Mouse (Mus musculus) cerebellum, adult (tissue): ENCODE measurements around the gene Nudt9.

Source experiments
- ATAC-seq: cut with Nextera tagmentation; 2 replicates; pipeline ENCODE4 v1.9.2; 2017; ENCODE audit warnings: mild to moderate bottlenecking, moderate library complexity, mixed read lengths; ENCODE audit not compliant: insufficient number of reproducible peaks, low FRiP score, low TSS enrichment

Nudt9 gene

GRCm38 (mm10) chr5:104072272-104072886, 26.3 kb downstream of the Nudt9 start:
- no peak for ATAC-seq

DNA sequence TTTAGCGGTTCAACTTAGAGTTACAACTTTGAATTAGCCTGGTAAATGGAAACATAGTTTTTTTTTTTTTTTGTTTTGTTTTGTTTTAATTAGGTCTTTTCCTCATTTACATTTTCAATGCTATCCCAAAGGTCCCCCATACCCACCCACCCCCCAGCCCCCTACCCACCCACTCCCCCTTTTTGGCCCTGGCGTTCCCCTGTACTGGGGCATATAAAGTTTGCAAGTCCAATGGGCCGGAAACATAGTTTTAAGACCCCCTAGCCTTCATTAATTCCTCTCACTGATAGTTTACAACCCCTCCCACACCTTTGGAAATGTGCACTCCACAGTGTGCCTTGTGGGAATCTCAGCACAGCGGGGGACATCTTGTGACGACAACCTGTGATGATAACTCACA, 27.5 kb downstream of the Nudt9 start:
- ATAC-seq, result no peak

GRCm38 (mm10) chr5:104074388-104074787, 28.3 kb downstream of the Nudt9 start:
- peak; percentile 56; the same call in 1 of the 2 replicates for ATAC-seq

DNA sequence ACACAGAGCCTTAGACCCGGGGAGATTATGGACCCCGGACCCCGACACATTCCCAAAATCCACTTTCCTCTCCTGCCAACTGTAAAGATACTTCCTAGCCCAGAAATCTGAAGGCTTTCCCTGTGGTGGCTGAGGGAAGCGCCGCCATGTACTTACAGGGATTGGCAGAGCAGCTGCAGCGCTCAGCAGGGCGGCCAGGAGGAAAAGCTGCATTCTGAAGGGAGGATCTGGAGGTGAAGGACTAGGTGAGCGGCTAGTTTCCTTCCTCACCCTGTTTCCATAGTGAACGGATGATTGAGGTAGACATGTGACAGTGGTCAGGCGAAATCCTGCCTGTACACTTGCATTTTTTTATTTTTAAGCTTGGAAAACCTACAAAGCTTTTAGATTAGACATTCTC, 30.3 kb downstream of the Nudt9 start:
- ATAC-seq, result no peak

DNA sequence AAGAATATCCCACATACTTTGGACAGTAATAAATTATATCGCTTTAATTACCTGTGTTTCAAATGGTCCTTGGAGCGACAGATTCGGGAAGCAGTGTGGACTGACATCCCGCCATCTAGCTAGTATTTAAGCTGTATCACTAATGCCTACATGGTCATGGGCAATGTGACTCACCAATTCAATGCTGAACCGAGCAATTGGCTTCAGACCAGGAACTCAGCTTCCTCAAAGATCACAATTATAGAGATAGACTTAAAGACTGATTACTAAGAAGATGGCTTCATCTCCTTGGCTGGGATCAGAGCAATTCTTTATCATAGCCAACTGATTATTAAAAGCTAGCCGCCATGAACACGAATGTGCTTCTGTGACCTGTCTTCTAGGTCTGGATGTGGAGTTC, 31.4 kb downstream of the Nudt9 start, which contains the start of gene Gm17660:
Gene Gm17660 (minus strand): TSS at position 101 of the 400 bp plus-strand sequence.
- no peak for ATAC-seq

DNA sequence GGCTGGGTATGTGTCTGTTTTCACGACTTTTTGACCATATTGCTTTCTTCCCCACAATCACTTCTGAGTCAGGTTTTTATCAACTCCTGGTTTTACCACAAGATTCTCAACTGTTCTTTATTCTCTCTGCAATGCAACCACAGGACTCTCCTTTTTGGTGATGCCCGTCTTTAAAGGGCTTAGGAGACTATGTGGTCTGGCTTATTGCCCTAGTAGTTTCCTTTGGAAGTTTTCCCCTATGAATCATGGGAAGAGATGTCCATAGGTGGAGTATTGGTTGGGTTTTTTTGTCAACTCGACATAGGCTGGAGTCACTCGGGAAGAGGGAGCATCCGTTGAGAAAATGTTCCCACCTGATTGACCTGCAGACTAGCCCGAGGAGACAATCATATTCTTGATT, 34.6 kb downstream of the Nudt9 start:
- no peak for ATAC-seq

GRCm38 (mm10) chr5:104085366-104085765, 39.3 kb downstream of the Nudt9 start:
- no peak for ATAC-seq

GRCm38 (mm10) chr5:104089751-104090150, 43.6 kb downstream of the Nudt9 start:
- no peak for ATAC-seq

- ATAC-seq, result no peak
These were observed 49.4 kb downstream of the Nudt9 start for GRCm38 (mm10) chr5:104095416-104096077.

DNA sequence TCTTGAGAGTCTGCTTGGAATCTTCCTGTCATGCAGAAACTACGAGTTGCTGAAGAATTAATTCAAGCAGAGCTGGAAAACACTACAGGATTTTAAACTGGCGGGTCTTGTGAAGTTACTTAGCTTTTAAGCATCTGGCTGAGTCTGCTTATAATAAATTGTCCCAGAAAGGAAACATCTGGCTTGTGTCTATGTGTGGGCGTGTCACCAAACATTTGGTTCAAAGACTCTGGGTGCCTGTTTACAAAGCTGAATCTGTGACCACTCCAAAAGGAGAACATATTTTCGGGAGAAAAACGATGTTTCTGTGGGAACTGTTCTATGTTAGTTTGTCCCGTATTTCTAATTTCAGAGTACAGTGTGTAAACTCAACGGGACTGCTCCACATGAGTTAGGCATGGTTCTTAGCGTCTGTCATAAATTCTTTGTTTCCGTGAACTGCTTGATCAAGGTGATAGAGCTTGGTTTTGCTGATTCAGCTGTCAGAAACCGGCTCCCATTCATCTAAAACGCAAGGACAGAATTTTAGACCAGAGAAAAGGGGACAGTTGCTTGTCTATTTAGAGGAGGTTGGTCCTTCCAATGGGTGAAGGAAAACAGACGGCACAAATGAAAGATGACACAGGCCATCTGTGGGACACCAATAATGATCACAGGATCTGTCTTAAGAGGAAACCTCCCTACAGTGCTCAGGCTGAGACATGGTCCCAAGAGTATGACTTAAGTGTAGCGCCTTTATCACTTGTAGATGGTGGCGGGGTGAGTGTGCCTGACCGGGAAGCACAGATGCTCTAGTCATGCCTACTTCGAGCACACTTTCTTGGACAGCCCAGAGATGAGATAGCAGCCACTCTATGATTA, 50.2 kb downstream of the Nudt9 start:
- ATAC-seq, result no peak

- ATAC-seq, result no peak
These were observed 55.8 kb downstream of the Nudt9 start for GRCm38 (mm10) chr5:104101678-104102531.

- ATAC-seq, result no peak
These were observed 57.1 kb downstream of the Nudt9 start for GRCm38 (mm10) chr5:104103171-104103570.

DNA sequence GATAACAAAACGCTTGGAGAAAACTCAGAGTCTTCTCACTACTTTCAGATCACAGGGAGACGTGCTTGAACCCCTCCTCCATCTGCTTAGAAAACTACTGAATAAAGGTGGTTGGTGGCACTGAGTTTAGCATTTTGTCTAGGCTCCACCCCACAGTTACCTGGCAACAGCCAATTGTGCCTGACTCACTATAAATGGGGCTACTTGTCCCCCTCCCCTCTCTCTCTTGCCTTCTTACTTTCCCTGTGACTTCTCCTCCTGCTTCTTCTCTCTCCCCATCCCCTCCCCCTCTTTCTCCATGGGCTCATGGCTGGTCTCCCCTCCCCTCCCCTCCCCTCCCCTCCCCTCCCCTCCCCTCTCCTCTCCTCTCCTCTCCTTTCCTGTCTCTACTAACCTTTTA, 58.0 kb downstream of the Nudt9 start:
- ATAC-seq, result no peak

DNA sequence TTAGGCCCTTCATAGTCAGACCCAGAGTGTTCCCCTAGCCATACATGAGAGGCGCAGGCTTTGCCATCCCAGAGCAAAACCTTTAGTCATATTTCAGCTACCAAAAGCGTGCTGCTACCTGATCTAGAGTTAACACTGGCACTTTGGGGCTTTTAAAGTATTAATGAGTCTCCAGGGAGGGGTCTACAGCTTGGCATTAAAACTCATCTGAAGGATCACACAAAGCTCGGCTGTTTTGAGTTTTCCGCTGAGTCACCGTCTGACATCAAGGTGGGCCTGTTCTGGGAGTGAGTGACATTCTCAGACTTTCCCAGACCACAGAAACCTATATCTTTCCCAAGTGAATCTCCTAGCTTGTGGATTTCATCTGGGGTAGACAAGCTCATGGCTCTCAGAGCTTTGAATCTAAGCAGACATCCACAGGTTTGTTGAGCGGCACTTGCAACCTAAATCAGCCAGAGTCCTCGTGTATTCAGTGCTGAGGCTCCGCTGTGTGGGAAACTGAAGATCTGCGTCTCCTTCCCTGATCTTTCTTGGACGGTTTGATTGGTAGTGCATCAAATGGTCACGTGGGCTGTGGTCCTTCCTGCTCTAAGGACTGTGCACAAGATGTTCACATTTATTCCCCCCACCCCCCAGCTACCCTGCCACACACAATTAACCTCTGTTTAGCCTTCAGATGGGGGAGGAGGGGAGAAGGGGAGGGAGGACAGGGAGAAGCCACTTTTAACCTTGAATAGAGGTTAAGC, 62.2 kb downstream of the Nudt9 start:
- ATAC-seq, result no peak

GRCm38 (mm10) chr5:104108879-104109369, 62.8 kb downstream of the Nudt9 start:
- no peak for ATAC-seq

- ATAC-seq, result no peak
These were observed 63.4 kb downstream of the Nudt9 start for GRCm38 (mm10) chr5:104109516-104109915.

DNA sequence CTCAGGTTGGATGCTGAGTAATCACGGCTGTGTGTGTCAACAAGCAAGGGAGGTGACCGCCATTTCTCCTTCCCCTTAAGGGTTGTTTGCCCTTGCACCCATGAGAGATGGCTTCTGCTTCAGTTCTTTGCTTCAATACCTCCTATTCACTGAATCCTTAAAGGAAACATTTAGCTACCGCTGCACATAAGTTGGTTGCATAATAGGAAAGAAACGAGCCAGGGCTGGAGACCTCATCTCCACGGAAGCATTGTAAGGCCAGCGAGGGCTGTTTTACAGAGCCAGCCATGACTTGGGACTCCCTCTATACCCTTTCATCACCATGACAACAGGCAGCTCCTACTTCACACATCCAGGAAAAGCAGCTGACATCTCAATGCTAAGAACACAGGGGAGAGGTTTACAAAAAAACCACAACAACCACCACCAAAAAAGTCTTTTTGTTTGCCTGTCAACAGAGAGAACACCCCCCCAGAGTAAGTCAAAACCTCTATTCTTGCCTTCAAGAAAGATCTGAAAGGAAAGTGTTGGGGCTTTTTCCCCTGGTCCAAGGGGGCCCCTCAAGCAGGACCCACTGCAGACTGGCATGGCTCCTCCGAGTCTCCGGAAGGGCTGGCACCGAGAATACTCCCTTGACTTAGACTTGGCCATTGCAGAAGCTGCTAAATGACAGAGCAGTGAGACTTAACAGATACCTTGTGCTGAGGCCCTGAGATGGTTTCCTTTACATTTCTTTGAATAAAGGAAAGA, 64.2 kb downstream of the Nudt9 start:
- no peak for ATAC-seq

- no peak for ATAC-seq
These were observed 65.9 kb downstream of the Nudt9 start for GRCm38 (mm10) chr5:104112016-104112415.

GRCm38 (mm10) chr5:104112511-104112910, 66.4 kb downstream of the Nudt9 start:
- no peak for ATAC-seq
